Mouse (Mus musculus) left cerebral cortex, adult 9 months (tissue): ENCODE data around the gene Fnbp1.

Experiments
- DNase-seq, 2 experiments: peaks; one replicate each; pipeline ENCODE4 v3.0.0; 2022; ENCODE audit warnings: low spot score in 2 of 2

The Fnbp1 gene

GRCm38 (mm10) chr2:31067696-31068245, 74.0 kb downstream of the Fnbp1 start:
- DNase-seq, result peak in 1 of 2 experiments; percentile 55

- no peak for DNase-seq
These were observed 74.7 kb downstream of the Fnbp1 start for GRCm38 (mm10) chr2:31067059-31067595.

GRCm38 (mm10) chr2:31066019-31066789, 75.6 kb downstream of the Fnbp1 start:
- DNase-seq, result no peak

- DNase-seq, result no peak
These were observed 79.8 kb downstream of the Fnbp1 start for GRCm38 (mm10) chr2:31061868-31062628.

- no peak for DNase-seq
These were observed 80.7 kb downstream of the Fnbp1 start for GRCm38 (mm10) chr2:31060787-31061730.

- DNase-seq, result no peak
These were observed 81.5 kb downstream of the Fnbp1 start for GRCm38 (mm10) chr2:31060271-31060670.

DNA sequence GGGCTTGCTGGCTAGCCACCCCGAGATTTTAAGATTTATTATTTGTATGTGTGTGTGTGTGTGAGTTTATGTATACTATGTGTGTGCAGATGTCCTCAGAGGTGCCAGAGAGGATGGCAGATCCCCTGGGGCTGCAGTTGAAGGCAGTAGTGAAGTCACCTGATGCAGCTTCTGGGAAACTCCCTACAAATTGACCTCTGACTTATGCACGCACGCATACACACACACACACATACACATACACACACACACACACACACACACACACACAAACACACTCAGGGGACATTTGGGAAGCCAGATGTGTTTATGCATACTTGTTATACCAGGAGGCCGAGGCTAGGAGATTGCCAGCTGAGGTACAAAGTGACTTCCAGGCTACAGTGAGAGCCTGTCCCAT, 83.4 kb downstream of the Fnbp1 start:
- no peak for DNase-seq

DNA sequence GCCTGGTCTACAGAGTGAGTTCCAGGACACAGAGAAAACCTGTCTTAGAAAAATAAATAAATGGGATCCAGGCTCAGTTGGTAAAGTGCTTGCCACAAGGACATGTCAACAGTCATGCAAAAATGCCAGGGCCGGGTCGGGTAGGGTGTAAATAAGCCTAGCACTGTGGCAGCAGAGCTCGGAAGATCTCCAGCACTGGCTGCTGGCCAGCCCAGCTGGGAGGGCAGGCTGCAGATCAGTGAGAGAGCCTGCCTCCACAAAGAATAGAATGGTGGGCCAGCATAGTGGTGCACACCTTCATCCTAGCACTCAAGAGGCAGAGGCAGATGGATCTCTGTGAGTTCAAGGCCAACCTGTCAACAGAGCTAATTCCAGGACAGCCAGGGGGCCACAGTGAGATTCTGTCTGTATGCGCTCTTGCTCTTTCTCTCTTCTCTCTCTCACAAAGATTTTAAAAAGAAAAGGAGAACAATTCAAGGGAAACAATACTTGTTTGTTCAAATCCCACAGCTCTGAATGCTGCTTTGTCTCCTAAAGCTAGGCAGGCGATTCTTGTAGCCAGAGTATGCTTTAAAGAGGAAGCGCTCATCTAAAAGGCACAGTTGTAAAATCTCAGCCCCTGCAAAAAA, 84.1 kb downstream of the Fnbp1 start:
- peak in 1 of 2 experiments; percentile 50 for DNase-seq

- DNase-seq, result no peak
These were observed 85.7 kb downstream of the Fnbp1 start for GRCm38 (mm10) chr2:31056070-31056469.

DNA sequence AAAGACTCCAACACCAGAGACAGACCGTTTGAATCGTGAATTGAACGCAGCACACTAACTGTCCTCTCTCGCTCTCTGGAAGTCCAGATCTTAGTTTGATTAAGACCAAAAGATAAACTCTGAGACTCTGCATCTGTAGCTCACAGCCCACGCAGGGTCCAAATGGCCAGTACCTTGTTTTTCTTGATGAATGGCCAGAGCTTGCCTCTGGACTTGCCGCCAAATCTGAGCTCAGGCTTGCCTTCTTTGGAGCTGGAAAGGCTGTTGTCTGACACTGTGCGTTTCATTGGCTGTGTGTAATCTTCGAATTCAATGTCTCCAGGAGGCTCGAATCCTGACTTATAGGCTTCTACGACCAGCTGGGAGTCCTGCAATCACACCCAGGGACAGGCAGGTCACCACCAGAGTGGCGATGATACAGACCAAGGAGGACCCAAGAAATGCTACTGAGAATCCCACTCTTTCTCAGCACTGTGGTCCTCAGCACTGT, 87.9 kb downstream of the Fnbp1 start:
- no peak for DNase-seq

DNA sequence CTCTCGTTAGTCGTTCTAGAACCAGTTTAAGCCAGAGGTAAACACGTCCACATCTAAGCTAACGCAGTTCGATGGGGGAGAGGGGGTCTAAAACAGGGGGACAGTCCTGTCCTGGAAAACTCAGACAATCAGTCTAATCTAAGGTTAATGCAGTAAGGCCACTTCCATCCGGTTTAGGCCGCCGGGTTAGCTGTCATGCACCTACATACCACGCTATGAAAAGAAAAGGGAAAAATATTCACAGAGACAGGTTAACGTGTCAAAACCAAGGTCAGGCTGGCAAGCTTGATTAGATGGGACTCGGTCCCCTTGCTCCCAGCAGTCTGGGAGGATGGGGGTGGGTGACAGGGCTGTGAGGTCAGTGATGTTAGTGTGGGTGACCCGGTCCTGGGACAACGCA, 88.4 kb downstream of the Fnbp1 start:
- no peak for DNase-seq

- no peak for DNase-seq
These were observed 89.4 kb downstream of the Fnbp1 start for GRCm38 (mm10) chr2:31052441-31052840.

DNA sequence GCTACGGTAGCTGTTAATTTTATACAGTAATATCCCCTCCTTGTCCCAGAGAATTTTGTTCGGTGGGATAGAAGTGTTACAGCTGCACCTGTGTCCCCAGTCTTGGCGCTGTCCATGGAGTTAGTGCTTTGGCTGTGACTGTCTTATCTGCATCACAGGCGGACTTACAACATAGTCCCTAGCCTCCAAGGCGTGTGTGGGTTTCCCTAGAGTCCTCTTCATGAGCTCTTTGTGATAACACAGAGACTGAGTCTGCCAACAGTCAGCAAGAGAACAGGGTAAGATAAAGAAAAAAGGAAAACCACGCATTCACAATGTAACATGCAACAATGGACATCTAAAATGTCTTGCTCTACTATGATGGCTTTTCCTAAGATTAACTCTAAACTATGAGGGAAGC, 93.8 kb downstream of the Fnbp1 start:
- no peak for DNase-seq

- DNase-seq, result no peak
These were observed 98.0 kb downstream of the Fnbp1 start for GRCm38 (mm10) chr2:31043856-31044255.

GRCm38 (mm10) chr2:31042881-31043280, 98.9 kb downstream of the Fnbp1 start:
- DNase-seq, result no peak

GRCm38 (mm10) chr2:31041386-31041785, 100.4 kb downstream of the Fnbp1 start:
- no peak for DNase-seq

GRCm38 (mm10) chr2:31040487-31040886, 101.3 kb downstream of the Fnbp1 start:
- DNase-seq, result no peak

DNA sequence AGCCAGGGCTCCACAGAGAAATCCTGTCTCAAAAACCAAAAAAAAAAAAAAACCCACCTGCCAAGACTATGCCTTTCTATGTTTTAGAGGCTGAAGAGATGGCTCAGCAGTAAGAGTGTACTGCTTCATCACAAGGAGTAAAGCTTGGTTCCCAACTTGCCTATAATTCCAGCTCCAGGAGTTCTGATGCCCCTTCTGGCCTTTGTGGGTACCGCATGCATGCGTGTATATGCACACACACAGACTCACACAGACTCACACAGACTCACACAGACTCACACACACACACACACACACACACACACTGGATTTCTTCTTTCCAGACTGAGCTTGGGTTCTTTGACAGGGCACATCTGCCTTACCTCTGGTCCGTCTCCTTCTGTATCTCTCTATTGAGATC, 101.8 kb downstream of the Fnbp1 start:
- no peak for DNase-seq

- DNase-seq, result no peak
These were observed 105.0 kb downstream of the Fnbp1 start for GRCm38 (mm10) chr2:31036811-31037210.

DNA sequence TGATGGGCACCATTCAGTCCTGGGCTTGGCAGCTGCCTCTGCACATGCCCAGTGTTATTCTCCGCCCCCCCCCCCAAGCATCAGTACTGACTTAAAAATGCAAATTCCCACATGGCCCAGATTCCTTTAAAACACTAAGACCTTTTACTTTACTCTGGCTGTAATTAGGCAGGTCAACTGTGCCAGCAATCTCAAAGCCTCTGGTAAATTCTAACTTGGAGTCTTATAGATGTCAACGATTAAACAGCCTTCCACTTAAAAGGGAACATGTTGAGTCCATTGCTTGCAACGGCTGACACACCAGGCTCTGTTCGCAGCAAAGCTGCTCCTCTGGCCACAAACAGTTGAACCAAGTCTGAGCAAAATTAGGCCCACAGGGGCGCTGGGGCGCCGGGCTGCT, 109.8 kb downstream of the Fnbp1 start:
- DNase-seq, result no peak

- DNase-seq, result no peak
These were observed 115.2 kb downstream of the Fnbp1 start for GRCm38 (mm10) chr2:31026642-31027041.
